Mouse (Mus musculus): Measurements from ENCODE around the gene Wdr5.

Gene Wdr5

DNA sequence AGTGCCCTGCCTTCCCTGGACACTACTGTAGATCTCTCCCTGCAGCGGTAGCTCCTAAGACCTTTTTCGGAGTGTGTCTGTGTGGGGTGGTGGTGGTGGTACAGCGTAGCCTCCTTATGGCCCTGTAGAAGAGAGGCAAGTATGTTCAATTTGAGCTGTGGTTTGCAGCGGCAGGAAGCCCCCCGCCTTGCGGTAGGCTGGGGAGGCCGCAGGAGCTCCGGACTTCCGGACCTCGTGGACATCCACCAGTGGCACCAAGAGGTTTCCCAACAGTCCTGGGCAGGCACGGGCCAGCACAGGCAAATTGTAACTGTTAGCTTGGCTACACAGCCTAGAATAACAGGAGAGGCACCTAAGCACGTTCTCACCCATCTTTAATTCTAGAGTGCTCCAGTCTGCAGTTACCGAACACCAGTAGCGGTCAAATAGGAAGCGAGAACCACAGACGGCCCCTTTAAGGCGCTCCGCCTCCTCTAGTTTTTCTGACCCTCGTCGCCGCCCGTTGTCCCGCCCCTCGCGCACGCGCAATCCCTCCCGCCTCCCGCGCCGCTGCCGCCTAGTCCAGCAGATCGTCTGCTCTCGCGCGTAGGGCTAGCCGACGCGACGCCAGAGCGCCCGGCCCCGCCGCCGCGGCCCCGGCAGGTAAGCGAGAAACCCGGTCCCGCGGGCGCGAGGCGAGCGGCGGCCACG is at the start of gene Wdr5:
Gene Wdr5 (plus strand): TSS at position 519 of the 690 bp plus-strand sequence.
- DNase-seq (ENCODE audit: low read depth, low spot score), result peak; percentile 85

DNA sequence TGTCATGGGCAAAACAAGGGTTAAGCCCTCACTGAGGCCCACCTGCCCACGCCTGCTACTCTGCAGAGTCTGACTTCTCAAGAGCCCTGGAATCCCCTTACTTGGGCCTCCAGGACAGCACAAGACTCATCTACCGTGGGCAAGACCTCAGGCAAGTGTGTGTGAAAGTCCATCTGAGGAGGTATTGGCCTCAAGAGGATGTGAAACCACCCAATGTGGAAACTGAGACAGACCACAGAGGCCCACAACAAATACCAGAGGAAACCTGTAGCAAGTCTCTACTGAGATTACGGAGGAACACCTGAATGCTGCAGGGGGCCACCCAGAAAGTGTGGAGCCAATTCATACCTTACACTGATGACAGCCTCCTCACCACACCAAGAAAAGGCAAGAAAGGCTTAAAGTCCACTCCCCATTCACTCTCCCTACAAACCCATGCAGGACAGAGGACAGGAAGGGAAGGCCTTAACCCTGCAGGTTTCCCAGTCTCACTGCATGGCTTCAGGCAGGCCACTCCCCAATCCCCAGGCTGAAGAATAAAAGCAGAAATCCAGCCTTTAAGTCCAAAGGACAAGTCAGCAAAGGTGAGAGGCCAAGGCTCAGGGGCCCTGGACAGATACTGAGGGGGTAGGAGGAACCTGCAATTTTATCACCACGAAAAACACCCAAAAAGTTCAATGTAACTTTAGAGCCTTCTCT is 45.5 kb upstream of the Wdr5 start:
- DNase-seq (ENCODE audit: low read depth, low spot score), result no peak

GRCm38 (mm10) chr2:27469991-27470355 is 45.0 kb upstream of the Wdr5 start:
- no peak for DNase-seq (ENCODE audit: low read depth, low spot score)

GRCm38 (mm10) chr2:27470535-27470934 is 44.4 kb upstream of the Wdr5 start:
- no peak for DNase-seq (ENCODE audit: low read depth, low spot score)

DNA sequence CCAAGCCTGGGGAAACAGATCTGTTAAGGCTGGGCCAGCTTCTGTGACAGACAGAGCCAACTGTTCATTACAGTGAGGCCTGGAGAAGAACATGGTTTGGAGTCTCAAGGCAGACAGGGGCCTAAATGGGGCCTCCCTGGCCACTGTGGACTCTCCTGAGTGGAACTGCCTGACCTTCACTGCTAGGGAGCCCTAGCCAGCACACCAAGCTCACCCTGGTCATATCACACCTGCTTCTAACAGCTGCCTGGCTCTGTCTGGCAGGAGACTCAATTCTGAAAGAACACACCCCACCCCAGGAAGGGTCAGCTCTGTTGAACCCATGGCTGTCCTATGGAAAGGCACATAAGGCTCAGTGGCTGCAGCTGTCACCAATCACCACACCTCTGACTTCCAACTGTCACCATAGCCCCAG is 43.8 kb upstream of the Wdr5 start:
- DNase-seq (ENCODE audit: low read depth, low spot score), result no peak

- no peak for DNase-seq (ENCODE audit: low read depth, low spot score)
These were observed 41.7 kb upstream of the Wdr5 start for GRCm38 (mm10) chr2:27473061-27473765.

- DNase-seq (ENCODE audit: low read depth, low spot score), result no peak
These were observed 41.0 kb upstream of the Wdr5 start for GRCm38 (mm10) chr2:27473911-27474310.

GRCm38 (mm10) chr2:27474621-27475484 is 40.1 kb upstream of the Wdr5 start:
- DNase-seq (ENCODE audit: low read depth, low spot score), result peak; percentile 36

DNA sequence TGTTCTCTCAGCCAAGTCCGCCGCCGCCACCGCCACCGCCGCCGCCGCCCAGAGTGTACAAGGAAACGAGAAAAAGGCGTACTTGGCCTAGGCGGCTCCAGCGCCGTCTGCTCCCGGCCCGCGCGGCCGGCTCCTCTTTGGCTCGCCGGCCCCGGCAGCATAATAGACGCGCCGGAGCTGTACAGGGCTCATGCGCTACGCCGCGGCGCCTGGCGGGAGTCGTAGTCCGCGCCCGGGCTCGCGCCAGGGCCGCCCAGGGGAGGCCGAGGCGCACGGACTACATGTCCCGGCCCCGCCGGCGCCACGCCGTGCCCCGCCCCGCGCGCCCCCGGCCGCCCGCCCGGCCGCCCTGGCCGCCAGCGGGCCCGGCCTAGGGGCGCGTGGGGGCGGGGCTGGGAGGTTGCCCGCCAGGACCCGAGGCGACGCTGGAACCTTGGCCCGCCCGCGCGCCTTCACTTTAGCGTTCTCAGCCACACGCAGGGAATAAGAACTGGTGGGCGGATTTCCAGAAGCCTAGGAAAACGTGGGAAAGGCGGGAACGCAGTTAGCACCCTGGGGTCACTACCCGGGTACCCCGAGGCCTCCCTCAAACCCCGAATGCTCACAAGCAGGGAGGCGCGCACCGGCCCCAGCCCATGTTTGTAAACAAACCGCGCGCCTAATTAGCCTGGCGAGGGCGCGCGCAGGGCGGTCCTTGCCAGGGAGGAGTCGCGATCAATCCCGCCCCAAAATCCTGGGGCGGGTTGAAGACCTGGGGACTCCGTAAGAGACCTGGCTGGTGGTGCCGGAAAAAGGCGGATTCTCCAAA is 39.3 kb upstream of the Wdr5 start:
- peak; percentile 82 for DNase-seq (ENCODE audit: low read depth, low spot score)

DNA sequence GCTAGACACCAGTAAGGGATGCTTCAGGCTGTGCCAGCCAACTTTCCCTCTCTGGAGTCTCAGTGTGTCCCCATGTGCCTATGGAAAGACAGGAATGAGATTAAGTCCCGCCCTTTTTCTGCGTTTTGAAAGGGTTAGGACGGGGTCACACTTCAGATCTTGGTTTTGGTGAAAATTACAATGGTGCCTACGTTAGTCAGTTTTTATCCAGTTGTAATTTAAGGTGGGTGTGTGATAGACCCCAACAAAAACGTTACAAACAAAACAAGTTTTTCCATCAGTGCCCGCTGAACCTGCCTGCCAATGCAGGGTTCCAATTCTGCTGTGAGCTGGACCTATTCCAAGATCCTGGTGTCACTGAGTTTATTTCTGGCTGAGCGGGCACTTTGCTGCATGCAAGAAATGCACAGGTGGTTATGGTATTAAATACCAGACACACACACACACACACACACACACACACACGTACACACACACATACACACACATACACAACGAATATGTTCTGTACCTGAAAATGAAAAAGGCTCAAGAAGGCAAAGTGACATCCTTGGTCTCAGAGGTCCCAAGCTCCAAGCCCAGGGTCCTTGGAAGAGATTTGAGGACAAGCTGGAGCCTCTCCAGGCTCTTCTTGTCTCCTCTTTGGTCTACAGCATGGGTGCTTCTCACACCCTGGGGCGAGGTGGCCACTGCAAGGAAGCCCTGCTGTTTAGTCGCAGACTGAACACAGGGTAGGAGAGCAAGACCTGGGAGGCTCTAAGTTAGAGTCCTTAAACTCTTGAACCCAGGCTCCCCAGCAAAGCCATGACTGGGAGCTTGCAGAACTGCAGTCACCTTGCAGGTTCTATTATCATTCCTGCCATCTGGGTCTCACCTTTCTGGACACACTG is 38.4 kb upstream of the Wdr5 start:
- DNase-seq (ENCODE audit: low read depth, low spot score), result no peak

- no peak for DNase-seq (ENCODE audit: low read depth, low spot score)
These were observed 35.1 kb upstream of the Wdr5 start for GRCm38 (mm10) chr2:27479821-27480220.

DNA sequence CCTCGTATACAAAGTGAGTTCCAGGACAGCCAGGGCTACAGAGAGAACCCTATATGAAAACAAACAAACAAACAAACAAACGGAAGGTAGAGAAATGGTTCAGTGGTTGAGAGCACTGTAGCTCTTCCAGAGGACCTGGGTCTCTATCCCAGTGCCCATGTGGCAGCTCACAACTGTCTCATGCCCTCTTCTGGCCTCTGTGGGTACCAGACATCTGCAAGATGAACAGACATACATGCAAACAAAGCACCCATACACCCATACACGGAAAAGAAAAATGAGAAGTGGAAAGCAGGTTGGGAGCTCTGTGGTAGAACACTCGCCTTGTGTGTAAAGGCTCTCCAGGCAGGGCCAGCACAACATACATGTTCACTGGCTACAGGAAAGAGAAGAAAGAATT is 34.6 kb upstream of the Wdr5 start:
- DNase-seq (ENCODE audit: low read depth, low spot score), result no peak

DNA sequence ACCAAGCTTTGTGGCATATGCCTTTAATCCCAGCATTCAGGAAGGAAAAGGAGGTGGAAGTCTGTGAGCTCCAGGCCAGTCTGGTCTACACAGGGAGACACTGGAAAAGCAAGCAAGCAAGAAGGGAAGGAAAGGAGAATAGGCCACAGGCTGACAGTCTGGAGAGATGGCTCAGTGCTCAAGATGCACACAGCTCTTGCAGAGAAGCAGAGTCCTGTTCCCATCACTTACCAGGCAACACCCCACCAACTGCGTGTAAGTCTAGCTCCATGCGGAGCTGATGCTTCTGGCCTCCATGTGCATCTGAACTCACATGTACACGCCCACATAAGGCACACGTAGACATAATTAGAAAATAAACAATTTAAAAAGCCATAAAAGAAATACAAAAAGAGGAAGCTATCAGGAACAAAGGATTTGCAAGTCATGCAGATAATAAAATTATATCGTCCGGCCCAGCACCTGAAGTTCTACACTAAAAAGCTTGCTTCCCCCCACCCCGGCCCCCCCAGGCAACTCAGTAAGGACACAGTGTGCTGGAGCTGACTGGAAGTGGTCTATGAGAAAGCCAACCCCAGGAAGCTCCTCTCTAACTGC is 32.6 kb upstream of the Wdr5 start:
- DNase-seq (ENCODE audit: low read depth, low spot score), result no peak

GRCm38 (mm10) chr2:27486725-27487124 is 28.2 kb upstream of the Wdr5 start:
- no peak for DNase-seq (ENCODE audit: low read depth, low spot score)

GRCm38 (mm10) chr2:27487336-27488049 is 27.5 kb upstream of the Wdr5 start:
- DNase-seq (ENCODE audit: low read depth, low spot score), result no peak

- DNase-seq (ENCODE audit: low read depth, low spot score), result no peak
These were observed 26.6 kb upstream of the Wdr5 start for GRCm38 (mm10) chr2:27488362-27488761.

GRCm38 (mm10) chr2:27490939-27491338 is 24.0 kb upstream of the Wdr5 start:
- no peak for DNase-seq (ENCODE audit: low read depth, low spot score)

- DNase-seq (ENCODE audit: low read depth, low spot score), result no peak
These were observed 21.0 kb upstream of the Wdr5 start for GRCm38 (mm10) chr2:27493971-27494370.
